In the genomic region with DNA sequence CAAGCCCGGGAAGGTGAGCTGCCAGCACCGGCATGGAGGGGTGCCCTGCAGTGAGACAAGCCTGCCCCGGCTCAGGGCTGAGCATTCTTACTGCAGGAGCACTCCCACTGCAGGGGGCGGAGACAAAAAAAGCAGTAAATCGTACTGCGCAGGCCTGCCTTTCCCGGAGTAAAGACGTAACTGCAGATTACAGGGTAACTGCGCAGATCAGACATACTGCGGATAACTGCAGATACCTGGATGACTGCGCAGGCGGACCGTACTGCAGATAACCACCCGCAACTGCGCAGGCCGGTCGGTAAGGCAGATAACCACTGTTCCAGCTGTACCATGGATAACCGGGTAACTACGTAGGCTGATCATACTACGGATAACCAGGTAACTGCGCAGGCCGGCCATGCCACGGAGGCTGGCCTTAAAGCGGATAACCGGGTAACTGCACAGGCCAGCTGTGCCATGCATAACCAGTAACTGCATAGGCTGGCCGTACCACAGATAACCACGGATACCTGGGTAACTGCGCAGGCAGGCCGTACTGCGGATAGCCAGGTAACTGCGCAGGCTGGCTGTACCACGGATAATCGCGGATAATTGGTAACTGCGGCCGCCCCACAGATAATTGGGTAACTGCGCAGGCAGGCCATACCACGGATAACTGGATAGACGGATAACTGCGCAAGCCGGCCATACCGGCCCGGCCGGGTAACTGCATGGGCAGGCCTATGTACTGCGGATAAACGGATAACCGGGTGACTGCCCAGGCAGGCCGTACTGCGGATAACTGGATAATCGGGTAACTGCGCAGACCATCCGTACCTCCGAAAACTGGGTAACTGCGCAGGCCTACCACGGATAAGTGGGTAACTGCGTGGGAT, we compare ENCODE assay signal across 8 mouse cellular contexts. TPM values are rescaled to one million over a fixed set of nuclear protein-coding genes. Genes with fewer than 3 reads are reported as not detected.
A peak's percentile ranks its signal among the peaks of the same experiment; 100 is the strongest.
DNase-seq lines count a peak whose midpoint lies in the region; ATAC-seq and TF ChIP-seq lines count a peak whose summit lies in the region.

Gene Zrsr1, plus strand, starts transcription at position 171 of the 875 bp plus-strand sequence.

- H3K27ac ChIP-seq in heart, embryonic 13.5 days (replicated peaks): peak within 1 kb of the TSS; percentile 82
- peak within 1 kb of the TSS; percentile 87 for H3K27ac ChIP-seq in kidney, postnatal 0 days
- H3K27ac ChIP-seq in liver, embryonic 14.5 days: peak within 1 kb of the TSS; percentile 93
- peak within 1 kb of the TSS; percentile 83 for H3K27ac ChIP-seq in stomach, embryonic 16.5 days (ENCODE audit: low read length)

- WGBS in heart, embryonic 13.5 days: 52% methylated on average over 56 of the region's 56 CpGs
- WGBS in kidney, postnatal 0 days: 51% methylated on average over 56 of the region's 56 CpGs
- WGBS in liver, embryonic 14.5 days (ENCODE audit: insufficient replicate concordance): 46% methylated on average over 56 of the region's 56 CpGs
- WGBS in stomach, embryonic 16.5 days: 52% methylated on average over 56 of the region's 56 CpGs

- peak; percentile 58 to 62 for DNase-seq in CD8-positive naive resting alpha-beta T cell, adult 2 months (ENCODE audit: low read depth in 2 of 2, low spot score in 2 of 2)
- peak; percentile 90 for DNase-seq in brain, embryonic 14.5 days (ENCODE audit: low read depth)
- peak; percentile 81 for DNase-seq in kidney, postnatal 0 days (ENCODE audit: low spot score)
- DNase-seq in liver, embryonic 14.5 days (ENCODE audit: low read depth in 3 of 3, low spot score in 3 of 3): peak; percentile 80 to 82 (median 81)
- DNase-seq in neural tube, embryonic 10.5 days (ENCODE audit: extremely low spot score, low spot score): peak; percentile 41

- peak; percentile 87 for TF ChIP-seq EP300 in liver, embryonic 14.5 days (IDR thresholded peaks at IDR 0.05; ENCODE audit: low read depth)

- H3K4me2 ChIP-seq in heart, embryonic 13.5 days: peak within 1 kb of the TSS; percentile 84
- peak within 1 kb of the TSS; percentile 67 for H3K4me2 ChIP-seq in kidney, postnatal 0 days (ENCODE audit: low read length)
- peak within 1 kb of the TSS; percentile 71 for H3K4me2 ChIP-seq in liver, embryonic 14.5 days (ENCODE audit: low read depth)
- peak within 1 kb of the TSS; percentile 73 for H3K4me2 ChIP-seq in stomach, embryonic 16.5 days (ENCODE audit: low read depth, low read length)

- peak within 1 kb of the TSS; percentile 76 for H3K9ac ChIP-seq in heart, embryonic 13.5 days
- peak within 1 kb of the TSS; percentile 53 for H3K9ac ChIP-seq in kidney, postnatal 0 days (ENCODE audit: low read depth, low read length)
- H3K9ac ChIP-seq in liver, embryonic 14.5 days (replicated peaks): peak within 1 kb of the TSS; percentile 83
- peak within 1 kb of the TSS; percentile 60 for H3K9ac ChIP-seq in stomach, embryonic 16.5 days (ENCODE audit: low read length)

- no peaks in the 10 kb centered on the region for H3K27me3 ChIP-seq in erythroblast, embryonic 14.5 days (ENCODE audit: control insufficient read depth)
- H3K27me3 ChIP-seq in heart, embryonic 13.5 days (replicated peaks): no peaks in the 10 kb centered on the region
- H3K27me3 ChIP-seq in kidney, postnatal 0 days (ENCODE audit: insufficient read depth, low read length): no peaks in the 10 kb centered on the region
- no peaks in the 10 kb centered on the region for H3K27me3 ChIP-seq in liver, embryonic 14.5 days (ENCODE audit: control insufficient read depth, insufficient read depth, low read length)
- H3K27me3 ChIP-seq in stomach, embryonic 16.5 days (ENCODE audit: control insufficient read depth, insufficient read depth, low read length): no peaks in the 10 kb centered on the region

- peaks cover 43% of the 10 kb centered on the region for H3K36me3 ChIP-seq in erythroblast, embryonic 14.5 days (ENCODE audit: control insufficient read depth)
- peaks cover 65% of the 10 kb centered on the region for H3K36me3 ChIP-seq in heart, embryonic 13.5 days
- H3K36me3 ChIP-seq in kidney, postnatal 0 days (ENCODE audit: insufficient read depth, low read length): peaks cover 4% of the 10 kb centered on the region; the same call in 1 of the 2 replicates
- H3K36me3 ChIP-seq in liver, embryonic 14.5 days (replicated peaks; ENCODE audit: control insufficient read depth, insufficient read depth, low read depth): peaks cover 4% of the 10 kb centered on the region; the same call in 1 of the 2 replicates
- H3K36me3 ChIP-seq in stomach, embryonic 16.5 days (ENCODE audit: control insufficient read depth, insufficient read depth, low read length): peaks cover 3% of the 10 kb centered on the region; the same call in 1 of the 2 replicates

- no peak for TF ChIP-seq CTCF in brain, embryonic 14.5 days (IDR thresholded peaks at IDR 0.05; ENCODE audit: borderline replicate concordance, extremely low read depth, insufficient read depth, insufficient read length)
- no peak for TF ChIP-seq CTCF in kidney, postnatal 0 days (IDR thresholded peaks at IDR 0.05; ENCODE audit: low read depth)
- peak; percentile 21; the same call in 1 of the 2 replicates for TF ChIP-seq CTCF in liver, embryonic 14.5 days (IDR thresholded peaks at IDR 0.05; ENCODE audit: low read depth)

- H3K9me3 ChIP-seq in erythroblast, embryonic 14.5 days (ENCODE audit: control insufficient read depth, low read length): peaks cover 16% of the 10 kb centered on the region
- H3K9me3 ChIP-seq in heart, embryonic 13.5 days: peaks cover 39% of the 10 kb centered on the region
- H3K9me3 ChIP-seq in kidney, postnatal 0 days (replicated peaks; ENCODE audit: low read length): 0 out of 2 replicates have a peak, but pooled peaks cover 7% of the 10 kb centered on the region
- no peaks in the 10 kb centered on the region for H3K9me3 ChIP-seq in liver, embryonic 14.5 days (ENCODE audit: control insufficient read depth, low read length)
- H3K9me3 ChIP-seq in stomach, embryonic 16.5 days (replicated peaks; ENCODE audit: control insufficient read depth, low read length): peaks cover 27% of the 10 kb centered on the region

- TF ChIP-seq POLR2A in brain, embryonic 14.5 days (IDR thresholded peaks at IDR 0.05; ENCODE audit: borderline replicate concordance, extremely low read depth, insufficient read depth, insufficient read length, poor library complexity, severe bottlenecking): peak; percentile 15; the same call in 1 of the 2 replicates

- peaks cover 42% of the 10 kb centered on the region for H3K4me1 ChIP-seq in erythroblast, embryonic 14.5 days (ENCODE audit: control insufficient read depth)
- peaks cover 27% of the 10 kb centered on the region for H3K4me1 ChIP-seq in heart, embryonic 13.5 days
- H3K4me1 ChIP-seq in kidney, postnatal 0 days (replicated peaks; ENCODE audit: insufficient read depth, low read length): no peaks in the 10 kb centered on the region
- peaks cover 2 to 8% of the 10 kb centered on the region in 2 experiments; a peak in 2 of 4 replicates for H3K4me1 ChIP-seq in liver, embryonic 14.5 days (replicated peaks; ENCODE audit: control insufficient read depth in 2 of 2, insufficient read depth in 2 of 2, low read length in 1 of 2)
- H3K4me1 ChIP-seq in stomach, embryonic 16.5 days (ENCODE audit: control insufficient read depth, insufficient read depth, low read length): peaks cover 4% of the 10 kb centered on the region; the same call in 1 of the 2 replicates

- peak; percentile 62 for ATAC-seq in heart, embryonic 13.5 days (ENCODE audit: extremely low read depth, insufficient number of reproducible peaks, low FRiP score, low TSS enrichment)
- peak; percentile 84 for ATAC-seq in kidney, postnatal 0 days (replicated peaks; ENCODE audit: low FRiP score, low read depth)
- ATAC-seq in liver, embryonic 14.5 days (ENCODE audit: insufficient read depth): peak; percentile 86
- peak; percentile 80 for ATAC-seq in stomach, embryonic 16.5 days (ENCODE audit: insufficient read depth, low FRiP score)

- H3K4me3 ChIP-seq in erythroblast, embryonic 14.5 days (replicated peaks): peak within 1 kb of the TSS; percentile 79
- peak within 1 kb of the TSS; percentile 64 for H3K4me3 ChIP-seq in heart, embryonic 13.5 days
- peak within 1 kb of the TSS; percentile 53 for H3K4me3 ChIP-seq in kidney, postnatal 0 days (replicated peaks; ENCODE audit: low read depth, low read length)
- H3K4me3 ChIP-seq in liver, embryonic 14.5 days (ENCODE audit: insufficient read depth in 1 of 2, low read depth in 2 of 2, low read length in 2 of 2): peak within 1 kb of the TSS; percentile 76 to 97
- H3K4me3 ChIP-seq in stomach, embryonic 16.5 days (replicated peaks; ENCODE audit: low read length): peak within 1 kb of the TSS; percentile 61

RNA-seq across cellular contexts. Expression of gene Zrsr1, which starts in this region (rescaled TPM):
- 8.4 and 14.8 TPM in 2 replicates for polyA plus RNA-seq in brain, embryonic 14.5 days (2012; rRNA removed)
- polyA plus RNA-seq in erythroblast, embryonic 14.5 days (2012): 0.67 and 1.2 TPM in 2 replicates
- 1.8 and 2.4 TPM in 2 replicates for polyA plus RNA-seq in heart, embryonic 13.5 days (2015; fragmentation: Nextera tagmentation; extraction: Ambion mirVana)
- polyA plus RNA-seq in kidney, postnatal 0 days (2015; fragmentation: Nextera tagmentation; extraction: Ambion mirVana): 3.4 and 3.7 TPM in 2 replicates
- 6.2 and 12.6 TPM in 2 replicates for polyA plus RNA-seq in liver, embryonic 14.5 days (2012; rRNA removed)
- polyA plus RNA-seq in liver, embryonic 14.5 days (2014; fragmentation: Nextera tagmentation; extraction: Ambion mirVana): 1.8 and 2.3 TPM in 2 replicates
- polyA plus RNA-seq in stomach, embryonic 16.5 days (2015; fragmentation: Nextera tagmentation; extraction: Ambion mirVana): 2.4 and 3.2 TPM in 2 replicates

Comparison
In these comparisons a context has a peak if more than half of its experiments do, and no peak if none do; other contexts are left out.
1. Peak in every context shown above with its lines: DNase-seq, ATAC-seq, H3K4me3 ChIP-seq and H3K27ac ChIP-seq.